Comparison of ENCODE assay signal across 8 mouse cellular contexts in genomic region chr2:18688286-18688685, GRCm38 (mm10). TPM values are rescaled to one million over a fixed set of nuclear protein-coding genes. Genes with fewer than 3 reads are reported as not detected.
A peak's percentile ranks its signal among the peaks of the same experiment; 100 is the strongest.
DNase-seq lines count a peak whose midpoint lies in the region; ATAC-seq lines count a peak whose summit lies in the region.

No protein-coding gene starts in this region.

- H3K9me3 ChIP-seq in heart, embryonic 13.5 days = no peaks in the 10 kb centered on the region
- H3K9me3 ChIP-seq in hindbrain, embryonic 13.5 days = no peaks in the 10 kb centered on the region
- H3K9me3 ChIP-seq in midbrain, embryonic 10.5 days (replicated peaks) = no peaks in the 10 kb centered on the region

- intact Hi-C loops in gastrocnemius, postnatal 36 days (cut with DNase I) = no loop called here

- 3% methylated on average over 6 of the region's 6 CpGs for WGBS in heart, embryonic 13.5 days
- 6% methylated on average over 6 of the region's 6 CpGs for WGBS in hindbrain, embryonic 13.5 days
- WGBS in midbrain, embryonic 10.5 days = 7% methylated on average over 6 of the region's 6 CpGs

- H3K4me2 ChIP-seq in heart, embryonic 13.5 days = peak overlapping the region; percentile 85
- peak overlapping the region; percentile 73; the same call in 1 of the 2 replicates for H3K4me2 ChIP-seq in hindbrain, embryonic 13.5 days

- H3K9ac ChIP-seq in heart, embryonic 13.5 days = no peak overlapping the region
- H3K9ac ChIP-seq in hindbrain, embryonic 13.5 days = no peak overlapping the region

- no peak overlapping the region for H3K27ac ChIP-seq in heart, embryonic 13.5 days (replicated peaks)
- H3K27ac ChIP-seq in hindbrain, embryonic 13.5 days = no peak overlapping the region
- H3K27ac ChIP-seq in midbrain, embryonic 10.5 days (replicated peaks) = no peak overlapping the region

- ATAC-seq in heart, embryonic 13.5 days (ENCODE audit: extremely low read depth, insufficient number of reproducible peaks, low FRiP score, low TSS enrichment) = no peak
- ATAC-seq in hindbrain, embryonic 13.5 days (ENCODE audit: low FRiP score) = no peak

- H3K27me3 ChIP-seq in heart, embryonic 13.5 days (replicated peaks) = peaks cover 78% of the 10 kb centered on the region
- peaks cover 89% of the 10 kb centered on the region for H3K27me3 ChIP-seq in hindbrain, embryonic 13.5 days
- H3K27me3 ChIP-seq in midbrain, embryonic 10.5 days (ENCODE audit: low read depth, poor library complexity, severe bottlenecking) = peaks cover 100% of the 10 kb centered on the region

- peak overlapping the region; percentile 59 for H3K4me3 ChIP-seq in heart, embryonic 13.5 days
- peak overlapping the region; percentile 46 for H3K4me3 ChIP-seq in hindbrain, embryonic 13.5 days
- peak overlapping the region; percentile 55; the same call in 1 of the 2 replicates for H3K4me3 ChIP-seq in midbrain, embryonic 10.5 days

- DNase-seq in heart, adult 8-10 months (ENCODE audit: low spot score) = no peak
- peak; percentile 11 for DNase-seq in ZHBTc4 (ENCODE audit: low read depth, low spot score)
- DNase-seq in midbrain, embryonic 10.5 days (ENCODE audit: low spot score) = no peak
- DNase-seq in spleen, postnatal 4 days (ENCODE audit: low spot score in 2 of 2) = no peak
- DNase-seq in gastrocnemius, postnatal 36 days = no peak
- DNase-seq in embryo, embryonic 11 days = no peak

- H3K36me3 ChIP-seq in heart, embryonic 13.5 days = peaks cover 9% of the 10 kb centered on the region
- H3K36me3 ChIP-seq in hindbrain, embryonic 13.5 days = peaks cover 8% of the 10 kb centered on the region
- H3K36me3 ChIP-seq in midbrain, embryonic 10.5 days = peaks cover 13% of the 10 kb centered on the region

- peaks cover 21% of the 10 kb centered on the region for H3K4me1 ChIP-seq in heart, embryonic 13.5 days
- H3K4me1 ChIP-seq in hindbrain, embryonic 13.5 days (replicated peaks) = peaks cover 21% of the 10 kb centered on the region
- H3K4me1 ChIP-seq in midbrain, embryonic 10.5 days = peaks cover 24% of the 10 kb centered on the region

RNA-seq across cellular contexts. Expression of gene Spag6, which starts 5.5 kb away (rescaled TPM):
- polyA plus RNA-seq in heart, embryonic 13.5 days (2015; fragmentation: Nextera tagmentation; extraction: Ambion mirVana) = 0.17 TPM in 1 of 2 replicates, not detected in the other
- under 1 TPM in 3 of 4 experiments, not detected in 1; 0.38 to 0.65 (median 0.49) TPM for total RNA-seq in heart, adult 8-10 months (2022)
- 0.16 and 0.32 TPM in 2 replicates for polyA plus RNA-seq in hindbrain, embryonic 13.5 days (2015; fragmentation: Nextera tagmentation; extraction: Ambion mirVana)
- polyA plus RNA-seq in midbrain, embryonic 10.5 days (2016; fragmentation: Nextera tagmentation; extraction: Ambion mirVana) = 0.10 and 0.51 TPM in 2 replicates
- total RNA-seq in gastrocnemius, postnatal 36 days (2021) = under 1 TPM; 0.77 to 0.84 TPM

RNA-seq across cellular contexts. Expression of gene Bmi1, which starts 11.5 kb away (rescaled TPM):
- polyA plus RNA-seq in heart, embryonic 13.5 days (2015; fragmentation: Nextera tagmentation; extraction: Ambion mirVana) = 11.5 and 12.8 TPM in 2 replicates
- 10 to 100 TPM; 51.9 to 74.4 (median 64.3) TPM for total RNA-seq in heart, adult 8-10 months (2022)
- polyA plus RNA-seq in hindbrain, embryonic 13.5 days (2015; fragmentation: Nextera tagmentation; extraction: Ambion mirVana) = 30.5 and 32.7 TPM in 2 replicates
- polyA plus RNA-seq in midbrain, embryonic 10.5 days (2016; fragmentation: Nextera tagmentation; extraction: Ambion mirVana) = 25.5 and 26.6 TPM in 2 replicates
- 10 to 100 TPM; 37.2 to 37.6 TPM for total RNA-seq in gastrocnemius, postnatal 36 days (2021)

RNA-seq across cellular contexts. Expression of gene Commd3, which starts 16.1 kb away (rescaled TPM):
- 164 and 184 TPM in 2 replicates for polyA plus RNA-seq in heart, embryonic 13.5 days (2015; fragmentation: Nextera tagmentation; extraction: Ambion mirVana)
- 100 to 1,000 TPM in 1 of 4 experiments, 10 to 100 TPM in 3; 88.6 to 108 (median 96.9) TPM for total RNA-seq in heart, adult 8-10 months (2022)
- 207 and 214 TPM in 2 replicates for polyA plus RNA-seq in hindbrain, embryonic 13.5 days (2015; fragmentation: Nextera tagmentation; extraction: Ambion mirVana)
- polyA plus RNA-seq in midbrain, embryonic 10.5 days (2016; fragmentation: Nextera tagmentation; extraction: Ambion mirVana) = 82.0 and 101 TPM in 2 replicates
- 10 to 100 TPM; 85.1 to 91.1 TPM for total RNA-seq in gastrocnemius, postnatal 36 days (2021)
